In genomic region chr15:91190026-91190425, GRCm38 (mm10) we compare ENCODE assay signal across 8 mouse cellular contexts. TPM values are rescaled to one million over a fixed set of nuclear protein-coding genes. Genes with fewer than 3 reads are reported as not detected.
DNase-seq lines count a peak whose midpoint lies in the region; ATAC-seq and TF ChIP-seq lines count a peak whose summit lies in the region.
"Had no signal": no experiment of that assay in that cellular context is flagged by ENCODE, and none has a peak within 500 bp of the region (broad histone marks: within the 10 kb centered on the region; RNA-seq: fewer than 3 reads in every experiment).

No protein-coding gene starts in this region.

- peak overlapping the region; percentile 84 for H3K4me2 ChIP-seq in forebrain, embryonic 13.5 days
- H3K4me2 ChIP-seq in limb, embryonic 13.5 days (replicated peaks), result peak overlapping the region; percentile 79

- no peaks in the 10 kb centered on the region for H3K9me3 ChIP-seq in forebrain, embryonic 13.5 days (replicated peaks)
- H3K9me3 ChIP-seq in limb, embryonic 13.5 days, result no peaks in the 10 kb centered on the region

- no peaks in the 10 kb centered on the region for H3K27me3 ChIP-seq in forebrain, embryonic 13.5 days
- peaks cover 3% of the 10 kb centered on the region; the same call in 1 of the 2 replicates for H3K27me3 ChIP-seq in limb, embryonic 13.5 days

- intact Hi-C loops in left cerebral cortex, adult 2 months (cut with DNase I), result loop anchor here (2.0 to 5.0 kb wide), 3 partner anchors 63 to 139 kb away; no protein-coding TSS in a partner anchor
- intact Hi-C loops in left cerebral cortex, postnatal 36 days (cut with DNase I), result loop anchor here (5.0 kb wide), 2 partner anchors 92 to 138 kb away; no protein-coding TSS in a partner anchor

- H3K4me1 ChIP-seq in forebrain, embryonic 13.5 days, result peaks cover 20% of the 10 kb centered on the region
- peaks cover 12% of the 10 kb centered on the region for H3K4me1 ChIP-seq in limb, embryonic 13.5 days

- DNase-seq in left cerebral cortex, adult 2 months (ENCODE audit: extremely low spot score in 1 of 2, low spot score in 2 of 2), result no peak
- no peak for DNase-seq in left cerebral cortex, postnatal 36 days (ENCODE audit: low spot score in 2 of 2)
- peak; percentile 38 for DNase-seq in retina, embryonic 14.5 days (ENCODE audit: low spot score)
- no peak for DNase-seq in frontal cortex, postnatal 36 days (ENCODE audit: low spot score in 2 of 2)
- DNase-seq in spleen, postnatal 36 days (ENCODE audit: low spot score in 2 of 2), result no peak

- H3K27ac ChIP-seq in left cerebral cortex, adult 2 months, result peak overlapping the region; percentile 90
- peak overlapping the region; percentile 91 for H3K27ac ChIP-seq in forebrain, embryonic 13.5 days
- H3K27ac ChIP-seq in limb, embryonic 13.5 days, result no peak overlapping the region

- no peak for ATAC-seq in forebrain, embryonic 13.5 days
- ATAC-seq in limb, embryonic 13.5 days (ENCODE audit: low FRiP score, low read depth), result no peak

- TF ChIP-seq CTCF in left cerebral cortex, adult 2 months (IDR thresholded peaks at IDR 0.05), result no peak

- H3K36me3 ChIP-seq in forebrain, embryonic 13.5 days (ENCODE audit: poor library complexity, severe bottlenecking), result no peaks in the 10 kb centered on the region
- H3K36me3 ChIP-seq in limb, embryonic 13.5 days, result no peaks in the 10 kb centered on the region

- H3K4me3 ChIP-seq in left cerebral cortex, adult 2 months, result peak overlapping the region; percentile 67
- H3K4me3 ChIP-seq in forebrain, embryonic 13.5 days, result peak overlapping the region; percentile 62
- peak overlapping the region; percentile 50 for H3K4me3 ChIP-seq in limb, embryonic 13.5 days

- H3K9ac ChIP-seq in forebrain, embryonic 13.5 days, result peak overlapping the region; percentile 76
- H3K9ac ChIP-seq in limb, embryonic 13.5 days, result no peak overlapping the region

- 2% methylated on average over 4 of the region's 4 CpGs for WGBS in forebrain, embryonic 13.5 days
- 39% methylated on average over 4 of the region's 4 CpGs for WGBS in limb, embryonic 13.5 days

RNA-seq across cellular contexts. Expression of gene Abcd2, which starts 1.6 kb away (rescaled TPM):
- total RNA-seq in left cerebral cortex, adult 2 months (2021), result 10 to 100 TPM; 29.3 to 29.4 TPM
- 10 to 100 TPM; 28.4 to 33.3 TPM for total RNA-seq in left cerebral cortex, postnatal 36 days (2021)
- 28.2 and 30.8 TPM in 2 replicates for polyA plus RNA-seq in forebrain, embryonic 13.5 days (2015; fragmentation: Nextera tagmentation; extraction: Ambion mirVana)
- polyA plus RNA-seq in limb, embryonic 13.5 days (2015; fragmentation: Nextera tagmentation; extraction: Ambion mirVana), result 3.3 and 4.0 TPM in 2 replicates

RNA-seq across cellular contexts. Expression of gene CN725425, which starts 9.3 kb away (rescaled TPM):
- under 1 TPM in 1 of 2 experiments, not detected in 1; 0.23 TPM for total RNA-seq in left cerebral cortex, adult 2 months (2021)
- total RNA-seq in left cerebral cortex, postnatal 36 days (2021), result not detected
- polyA plus RNA-seq in forebrain, embryonic 13.5 days (2015; fragmentation: Nextera tagmentation; extraction: Ambion mirVana), result not detected in 2 replicates
- polyA plus RNA-seq in limb, embryonic 13.5 days (2015; fragmentation: Nextera tagmentation; extraction: Ambion mirVana), result not detected in 2 replicates
- total RNA-seq: neutrophil, adult 5-6 weeks had no signal
